Comparison of ENCODE assay signal across 8 mouse cellular contexts in genomic region chrX:75514179-75514972, GRCm38 (mm10). TPM values are rescaled to one million over a fixed set of nuclear protein-coding genes. Genes with fewer than 3 reads are reported as not detected.
DNase-seq lines count a peak whose midpoint lies in the region; ATAC-seq and TF ChIP-seq lines count a peak whose summit lies in the region.

Vbp1 (plus strand) TSS chrX:75514299.

- H3K4me2 ChIP-seq in forebrain, embryonic 15.5 days (replicated peaks), result peak within 1 kb of the TSS; percentile 37

- H3K36me3 ChIP-seq in ES-E14 (ENCODE audit: control insufficient read depth, insufficient read depth, low read length, poor library complexity, severe bottlenecking), result no peaks in the 10 kb centered on the region; the same call in 1 of the 2 replicates
- no peaks in the 10 kb centered on the region for H3K36me3 ChIP-seq in forebrain, embryonic 15.5 days

- peak within 1 kb of the TSS; percentile 77 to 100 for H3K4me3 ChIP-seq in ES-E14 (ENCODE audit: insufficient read depth in 1 of 2, low read depth in 1 of 2, low read length in 2 of 2, poor library complexity in 1 of 2, severe bottlenecking in 1 of 2)
- H3K4me3 ChIP-seq in forebrain, embryonic 15.5 days, result peak within 1 kb of the TSS; percentile 56
- peak within 1 kb of the TSS; percentile 97 for H3K4me3 ChIP-seq in lung, adult 2 months (replicated peaks; ENCODE audit: extremely low read depth, low read depth, low read length)

- no peak for TF ChIP-seq CTCF in lung, adult 2 months (IDR thresholded peaks at IDR 0.05; ENCODE audit: insufficient read depth, low read length)

- 21% methylated on average over 37 of the region's 37 CpGs for WGBS in forebrain, embryonic 15.5 days
- WGBS in lung, adult 2 months, result 20% methylated on average over 37 of the region's 37 CpGs

- H3K27me3 ChIP-seq in forebrain, embryonic 15.5 days, result no peaks in the 10 kb centered on the region

- peak; percentile 81 for DNase-seq in ES-E14 (ENCODE audit: low read depth, low spot score)
- peak; percentile 90 for DNase-seq in cerebellum, adult 11-12 months
- peak; percentile 78 for DNase-seq in heart, postnatal 25 days (ENCODE audit: low spot score)
- peak; percentile 85 to 94 for DNase-seq in layer of hippocampus, adult 18-20 months (ENCODE audit: low spot score in 2 of 2)
- DNase-seq in lung, adult 2 months, result peak; percentile 74
- peak; percentile 74 to 86 for DNase-seq in thymus, adult 18-20 months

- peak within 1 kb of the TSS; percentile 87 for H3K9ac ChIP-seq in ES-E14 (ENCODE audit: insufficient read depth, low read depth, low read length, poor library complexity, severe bottlenecking)
- H3K9ac ChIP-seq in forebrain, embryonic 15.5 days (replicated peaks), result peak within 1 kb of the TSS; percentile 62

- no peaks in the 10 kb centered on the region for H3K4me1 ChIP-seq in ES-E14 (ENCODE audit: control insufficient read depth in 2 of 2, insufficient read depth in 2 of 2, low read length in 2 of 2, poor library complexity in 1 of 2)
- 0 out of 2 replicates have a peak, but pooled peaks cover 11% of the 10 kb centered on the region for H3K4me1 ChIP-seq in forebrain, embryonic 15.5 days
- no peaks in the 10 kb centered on the region for H3K4me1 ChIP-seq in lung, adult 2 months (ENCODE audit: control insufficient read depth, insufficient read depth, low read length)

- TF ChIP-seq POLR2A in lung, adult 2 months (IDR thresholded peaks at IDR 0.05; ENCODE audit: borderline replicate concordance, extremely low read depth, low read depth, low read length), result peak; percentile 89; the same call in 1 of the 2 replicates

- intact Hi-C loops in heart, postnatal 25 days (cut with DNase I), result loop anchor here (5.0 to 10.0 kb wide), 2 partner anchors 37 to 100 kb away; partner anchors contain the start of genes Brcc3, Cmc4 and Mtcp1

- no peaks in the 10 kb centered on the region for H3K9me3 ChIP-seq in ES-E14 (ENCODE audit: control insufficient read depth, insufficient read depth, low read depth, low read length)
- H3K9me3 ChIP-seq in forebrain, embryonic 15.5 days, result no peaks in the 10 kb centered on the region

- H3K27ac ChIP-seq in ES-E14 (ENCODE audit: insufficient read depth, low read depth, low read length, poor library complexity, severe bottlenecking), result peak within 1 kb of the TSS; percentile 72
- peak within 1 kb of the TSS; percentile 93 for H3K27ac ChIP-seq in forebrain, embryonic 15.5 days (replicated peaks)

- peak; percentile 100 for ATAC-seq in forebrain, embryonic 15.5 days (replicated peaks)
- peak; percentile 100 for ATAC-seq in neutrophil, adult 5-6 weeks (ENCODE audit: extremely low read depth, insufficient number of reproducible peaks, low FRiP score, poor library complexity, severe bottlenecking)

- in situ Hi-C loops in ES-E14 (cut with MboI; ENCODE audit: low sequenced_read_pairs in 2 of 2, unreplicated experiment in 2 of 2), result no loop called here

TF ChIP-seq in ES-E14, 5 proteins besides CTCF, POLR2A, EP300 and RAD21:
- TF ChIP-seq MAFK (IDR thresholded peaks at IDR 0.05; ENCODE audit: insufficient read depth, low read depth, low read length), result no peak
- 0 out of 2 replicates have a peak, but pooled peaks have one; percentile 53 for TF ChIP-seq CHD2 (IDR thresholded peaks at IDR 0.05; ENCODE audit: low read depth, low read length)

RNA-seq across cellular contexts. Expression of gene Vbp1, which starts in this region (rescaled TPM):
- total RNA-seq in ES-E14 (2012; rRNA removed), result 53.9 and 85.0 TPM in 2 replicates
- polyA plus RNA-seq in forebrain, embryonic 15.5 days (2015; fragmentation: Nextera tagmentation; extraction: Ambion mirVana), result 301 and 321 TPM in 2 replicates
- 10 to 100 TPM; 41.2 to 50.5 TPM for total RNA-seq in heart, postnatal 25 days (2021)
- total RNA-seq in layer of hippocampus, adult 18-20 months (2021), result 10 to 100 TPM; 67.5 to 81.5 TPM
- polyA plus RNA-seq in lung, adult 2 months (2012; rRNA removed), result 1.7 and 5.0 TPM in 2 replicates
- total RNA-seq in neutrophil, adult 5-6 weeks (2017), result 79.7 and 83.7 TPM in 2 replicates

Comparison
In these comparisons a context has a peak if more than half of its experiments do, and no peak if none do; other contexts are left out.
1. Peak in every context shown above with its lines: DNase-seq, ATAC-seq, H3K4me3 ChIP-seq and H3K27ac ChIP-seq.
2. RNA of gene Vbp1 (polyA plus RNA-seq): 301 to 321 TPM in forebrain, embryonic 15.5 days; 1.7 to 5.0 TPM in lung, adult 2 months; every median in the first group is over 10 times any median in the second.